Mouse (Mus musculus) layer of hippocampus, postnatal 25 days (tissue): ENCODE measurements around the gene Ipo5. TPM values are rescaled to one million over a fixed set of nuclear protein-coding genes. Genes with fewer than 3 reads are reported as not detected.

Source experiments
- DNase-seq, 2 experiments: peaks; one replicate each; pipeline ENCODE4 v3.0.0; 2022; ENCODE audit warnings: mixed read lengths in 2 of 2, low spot score in 1 of 2; ENCODE audit errors: extremely low spot score in 1 of 2
- total RNA-seq, 2 experiments: library from RNA; stranded (reverse); gene quantifications; 2 replicates each; pipeline ENCODE4 v1.2.3; 2021

The Ipo5 gene
- total RNA-seq, 2 experiments from 2014 or later = 93.3 to 98.6 TPM

DNA sequence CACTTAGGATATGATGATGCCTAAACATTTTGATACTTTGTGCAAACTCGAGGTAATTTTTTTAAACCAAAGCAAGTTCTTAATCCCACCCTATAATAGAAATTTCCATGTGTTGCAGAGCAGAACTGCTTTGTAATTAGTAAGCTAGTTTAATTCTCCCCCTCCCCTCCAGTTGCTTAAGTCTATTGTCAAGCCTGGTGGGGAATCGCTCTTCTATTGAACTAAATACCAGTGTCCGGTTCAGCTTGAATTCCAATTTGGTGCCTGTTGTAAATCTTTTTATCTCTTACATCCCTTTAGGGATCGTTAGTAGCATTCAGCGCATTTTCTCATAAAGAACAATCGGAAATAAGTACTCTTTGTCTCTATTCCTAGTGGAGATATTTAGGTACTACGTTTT lies 1.9 kb downstream of the Ipo5 start:
- no peak for DNase-seq

DNA sequence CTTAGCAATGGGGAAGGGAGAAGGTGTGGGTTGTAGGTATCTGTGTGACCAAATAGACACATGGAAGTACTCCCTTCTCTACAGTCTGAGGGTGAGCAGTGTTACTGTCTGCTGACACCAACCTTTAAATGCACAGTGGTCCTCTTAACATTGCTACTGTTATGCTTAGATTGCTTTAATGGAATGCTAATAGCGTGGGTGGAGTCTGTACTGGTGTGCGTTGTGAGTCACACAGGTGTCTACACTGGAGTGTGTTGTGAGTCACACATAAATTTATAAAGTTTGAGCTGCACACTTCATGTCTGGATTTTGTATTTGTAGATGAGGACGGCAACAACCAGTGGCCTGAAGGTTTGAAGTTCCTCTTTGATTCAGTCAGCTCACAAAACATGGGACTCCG lies 10.8 kb downstream of the Ipo5 start:
- DNase-seq = no peak

GRCm38 (mm10) chr14:120924044-120924443 lies 13.0 kb downstream of the Ipo5 start:
- DNase-seq = no peak

DNA sequence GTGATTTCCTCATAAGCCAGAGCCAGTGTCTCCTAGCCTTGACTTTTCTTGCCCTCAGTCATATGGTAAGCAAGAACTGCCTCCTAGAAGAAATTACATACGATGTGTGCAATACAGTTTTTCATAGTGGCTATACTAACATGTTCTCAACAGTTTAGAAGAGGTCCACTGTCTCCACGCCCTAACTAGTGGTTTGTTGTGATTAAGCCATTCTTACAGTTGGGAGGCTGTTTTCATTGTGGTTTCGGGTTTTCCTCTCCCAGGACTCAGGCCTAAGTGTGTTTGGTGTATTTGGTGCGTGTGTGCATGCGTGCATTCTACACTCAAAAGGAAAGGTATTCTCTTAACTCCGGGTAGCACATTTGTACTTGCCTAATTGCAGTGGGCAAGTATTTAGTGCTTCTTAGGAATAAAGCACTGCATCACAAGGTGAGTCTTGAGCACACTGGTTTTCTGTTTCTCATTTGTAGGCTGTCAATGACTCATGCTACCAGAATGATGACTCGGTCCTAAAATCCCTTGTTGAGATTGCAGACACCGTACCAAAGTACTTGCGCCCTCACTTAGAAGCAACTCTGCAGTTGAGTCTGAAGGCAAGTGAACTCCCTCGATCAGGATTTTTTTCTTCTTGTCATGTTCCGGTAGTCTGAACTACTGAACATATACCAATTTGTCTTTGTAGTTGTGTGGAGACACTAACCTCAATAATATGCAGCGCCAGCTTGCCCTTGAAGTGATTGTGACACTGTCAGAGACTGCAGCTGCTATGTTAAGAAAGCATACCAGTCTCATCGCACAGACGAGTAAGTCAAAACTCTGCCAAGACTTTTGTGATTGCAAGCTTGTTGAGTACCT lies 14.9 kb downstream of the Ipo5 start:
- DNase-seq = no peak

GRCm38 (mm10) chr14:120931236-120931635 lies 20.2 kb downstream of the Ipo5 start:
- no peak for DNase-seq

GRCm38 (mm10) chr14:120933624-120934023 lies 22.6 kb downstream of the Ipo5 start:
- no peak for DNase-seq

- no peak for DNase-seq
Measured at GRCm38 (mm10) chr14:120937102-120937501, 26.1 kb downstream of the Ipo5 start.

GRCm38 (mm10) chr14:120942803-120943202 lies 31.8 kb downstream of the Ipo5 start:
- no peak for DNase-seq

DNA sequence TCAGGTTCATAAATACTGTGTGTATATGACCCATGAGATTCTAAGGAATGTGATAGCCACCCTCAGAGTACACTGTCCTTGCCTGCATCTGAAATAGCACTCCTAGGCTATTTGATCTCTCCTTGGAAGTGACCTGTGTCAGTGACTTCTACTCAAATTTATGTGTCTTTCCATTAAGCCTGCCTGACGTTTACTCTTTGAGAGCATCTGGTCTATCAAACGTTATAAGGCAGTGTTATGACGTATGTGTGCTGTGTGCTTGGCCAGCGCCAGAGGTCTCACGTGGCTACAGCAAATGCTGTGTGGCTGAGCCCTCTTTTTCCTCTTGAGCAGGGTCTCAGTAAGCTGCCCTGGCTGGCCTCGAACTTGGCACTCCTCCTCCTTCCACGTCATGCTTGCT lies 34.1 kb downstream of the Ipo5 start:
- no peak for DNase-seq

GRCm38 (mm10) chr14:120947104-120947503 lies 36.1 kb downstream of the Ipo5 start:
- DNase-seq = no peak

- no peak for DNase-seq
Measured at GRCm38 (mm10) chr14:120949002-120949401, 38.0 kb downstream of the Ipo5 start.

DNA sequence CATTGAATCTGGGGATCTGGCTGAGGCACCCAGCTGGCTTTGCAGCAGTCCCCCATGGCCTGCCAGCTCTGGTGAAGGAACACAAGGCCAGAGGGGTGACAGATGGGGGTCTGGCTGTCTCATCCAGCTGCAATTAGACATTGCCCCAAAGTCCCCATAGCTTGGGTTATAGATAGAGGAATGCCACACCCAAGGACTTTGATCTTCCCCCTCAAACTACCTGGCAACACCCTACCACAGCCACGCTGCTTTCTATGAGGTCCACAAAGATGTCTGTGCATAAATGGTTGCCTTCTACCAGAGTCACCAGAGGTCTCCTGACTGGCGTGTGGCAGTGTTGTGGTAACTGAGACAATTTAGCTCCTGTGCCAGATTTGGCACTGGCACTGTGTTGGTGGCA lies 39.0 kb downstream of the Ipo5 start:
- no peak for DNase-seq

DNA sequence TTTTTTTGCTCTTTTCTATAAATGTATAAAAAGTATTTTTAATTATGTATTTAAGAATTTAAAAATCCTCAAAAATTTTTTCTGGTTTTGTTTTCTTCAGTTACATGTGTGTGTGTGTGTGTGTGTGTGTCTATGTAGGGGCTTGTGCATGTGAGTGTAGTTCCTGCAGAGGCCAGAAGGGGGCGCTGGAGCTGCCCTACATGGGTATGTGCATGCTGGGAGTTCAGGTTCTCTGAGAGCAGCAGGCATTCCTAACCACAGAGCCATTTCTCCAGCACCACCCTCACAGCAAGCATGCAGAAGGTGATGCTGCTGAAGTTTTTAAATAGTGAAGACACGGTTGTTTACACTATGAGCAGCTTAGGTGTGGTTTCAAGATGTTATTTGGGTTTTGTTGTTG lies 41.4 kb downstream of the Ipo5 start:
- no peak for DNase-seq

GRCm38 (mm10) chr14:120960551-120960950 lies 49.5 kb downstream of the Ipo5 start:
- no peak for DNase-seq

DNA sequence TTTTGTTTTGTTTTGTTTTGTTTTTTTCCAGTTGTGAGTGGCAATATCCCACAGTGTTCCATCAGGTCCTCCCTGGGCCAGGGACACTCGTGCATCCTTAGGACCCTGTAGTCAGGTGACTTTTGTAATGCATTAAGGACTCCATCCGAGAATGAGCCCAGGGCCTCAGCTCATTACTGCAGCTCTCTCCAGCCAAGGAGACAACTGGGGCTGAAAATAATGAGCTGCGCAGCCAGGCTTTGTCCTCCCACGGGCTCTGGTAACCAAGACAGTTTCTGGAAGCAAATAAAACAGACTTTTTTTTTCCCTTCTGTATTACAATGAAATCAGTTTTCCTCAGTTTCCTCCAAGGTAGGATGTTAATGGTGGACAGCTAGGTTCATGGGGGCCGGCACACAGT lies 50.0 kb downstream of the Ipo5 start:
- no peak for DNase-seq

GRCm38 (mm10) chr14:120967072-120967471 lies 56.0 kb downstream of the Ipo5 start:
- DNase-seq = no peak

DNA sequence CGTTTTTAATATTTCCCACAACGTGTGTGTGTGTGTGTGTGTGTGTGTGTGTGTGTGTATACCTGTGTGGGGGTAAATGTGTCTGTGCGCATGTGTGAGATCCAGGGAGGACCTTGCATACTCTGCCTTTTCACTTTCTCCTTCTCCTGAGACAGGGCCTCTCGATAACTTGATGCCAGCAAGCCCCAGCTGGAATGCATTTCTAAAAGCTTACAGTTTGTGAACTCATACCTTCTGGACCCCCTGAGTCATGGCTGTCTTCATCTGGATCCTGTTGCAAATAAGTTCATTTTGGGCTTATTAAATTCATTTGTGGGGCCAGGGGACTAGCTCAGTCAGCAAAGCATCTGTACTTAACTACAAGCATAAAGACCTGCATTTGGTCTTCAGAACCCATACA lies 57.7 kb downstream of the Ipo5 start:
- DNase-seq = no peak

GRCm38 (mm10) chr14:120969673-120970072 lies 58.6 kb downstream of the Ipo5 start:
- no peak for DNase-seq

DNA sequence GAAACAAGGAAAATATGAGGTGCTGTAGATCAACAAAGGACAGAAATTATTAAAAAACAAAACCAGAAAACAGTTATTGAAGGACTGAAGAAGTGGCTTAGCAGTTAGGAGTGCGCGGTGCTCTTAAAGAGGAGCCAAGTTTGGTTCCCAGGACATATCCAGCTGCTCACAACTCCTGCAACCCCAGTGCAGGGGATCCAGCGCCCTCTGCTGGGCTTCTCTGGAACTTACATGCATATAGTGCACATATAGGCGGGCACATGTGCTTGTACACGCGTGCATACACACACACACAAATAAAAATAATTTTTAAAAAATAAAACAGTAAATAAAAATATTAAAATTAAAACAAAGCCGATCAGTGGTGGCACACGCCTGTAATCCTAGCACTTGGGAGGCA lies 59.6 kb downstream of the Ipo5 start:
- DNase-seq = no peak

DNA sequence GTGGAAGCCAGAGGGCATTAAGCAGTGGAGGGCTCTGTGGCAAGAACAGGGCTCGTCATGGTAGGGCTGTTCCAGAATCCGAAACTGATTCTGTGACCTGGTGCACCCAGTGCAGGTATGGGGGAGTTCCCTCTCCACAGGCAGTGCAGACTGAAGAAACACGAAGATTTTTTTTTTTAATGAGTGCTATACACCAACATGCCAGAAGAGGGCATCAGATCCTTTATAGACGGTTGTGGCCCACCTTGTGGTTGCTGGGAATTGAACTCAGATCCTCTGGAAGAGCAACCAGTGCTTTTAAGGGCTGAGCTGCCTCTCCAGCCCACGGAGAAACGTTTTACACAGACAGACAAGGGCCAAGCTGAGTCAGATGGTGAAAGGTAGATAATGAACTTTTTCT lies 60.3 kb downstream of the Ipo5 start:
- no peak for DNase-seq

GRCm38 (mm10) chr14:120979559-120979958 lies 68.5 kb downstream of the Ipo5 start:
- peak in 1 of 2 experiments; percentile 17 for DNase-seq

- no peak for DNase-seq
Measured at GRCm38 (mm10) chr14:120989126-120989525, 78.1 kb downstream of the Ipo5 start.
